Mouse (Mus musculus): ENCODE results near the gene Ninj2. TPM values are rescaled to one million over a fixed set of nuclear protein-coding genes. Genes with fewer than 3 reads are reported as not detected.
A peak's percentile ranks its signal among the peaks of the same experiment; 100 is the strongest.

Gene Ninj2
- total and polyA plus RNA-seq, 3 experiments = 0.08 TPM; not detected in 2

GRCm38 (mm10) chr6:120192211-120192870 lies 99.2 kb downstream of the Ninj2 start:
- H3K27ac ChIP-seq (ENCODE audit: control insufficient read depth, low read depth, low read length) = no peak overlapping the region
- H3K27me3 ChIP-seq (ENCODE audit: control insufficient read depth in 1 of 2, insufficient read depth in 2 of 2, low read length in 2 of 2) = no peaks in the 10 kb centered on the region

GRCm38 (mm10) chr6:120193174-120193573 lies 100.0 kb downstream of the Ninj2 start:
- H3K4me3 ChIP-seq (ENCODE audit: control insufficient read depth in 1 of 2, insufficient read depth in 1 of 2, low read depth in 2 of 2, low read length in 2 of 2) = peak overlapping the region; percentile 45 to 63
- H3K27me3 ChIP-seq (ENCODE audit: control insufficient read depth in 1 of 2, insufficient read depth in 2 of 2, low read length in 2 of 2) = no peaks in the 10 kb centered on the region
- peak; percentile 95 for DNase-seq (ENCODE audit: low read depth, low spot score)
- H3K4me1 ChIP-seq (ENCODE audit: control insufficient read depth in 1 of 2, insufficient read depth in 2 of 2, low read length in 2 of 2) = peaks cover 2 to 10% of the 10 kb centered on the region in 2 experiments; a peak in 3 of 4 replicates
- no peaks in the 10 kb centered on the region for H3K9me3 ChIP-seq (replicated peaks; ENCODE audit: insufficient read depth, low read length)
- peaks cover 0 to 4% of the 10 kb centered on the region in 2 experiments; a peak in 2 of 4 replicates for H3K36me3 ChIP-seq (ENCODE audit: control insufficient read depth in 1 of 2, insufficient read depth in 2 of 2, low read length in 2 of 2)
- H3K9ac ChIP-seq (ENCODE audit: control insufficient read depth, low read depth, low read length, poor library complexity, severe bottlenecking) = peak overlapping the region; percentile 57
- no peaks in the 10 kb centered on the region for H3K79me2 ChIP-seq (ENCODE audit: control insufficient read depth, insufficient read depth, low read length, poor library complexity)
- H3K27ac ChIP-seq (ENCODE audit: control insufficient read depth, low read depth, low read length) = no peak overlapping the region
- peak; percentile 99 for TF ChIP-seq SMC3 (IDR thresholded peaks at IDR 0.05; ENCODE audit: low read depth, low read length)
- TF ChIP-seq NELFE (IDR thresholded peaks at IDR 0.05; ENCODE audit: low read depth, low read length) = no peak
- no peak for TF ChIP-seq ZNF384 (IDR thresholded peaks at IDR 0.05; ENCODE audit: low read depth, low read length)
- 0 out of 2 replicates have a peak, but pooled peaks have one; percentile 33 for TF ChIP-seq ELF1 (IDR thresholded peaks at IDR 0.05; ENCODE audit: low read depth, low read length)
- TF ChIP-seq USF1 (IDR thresholded peaks at IDR 0.05; ENCODE audit: low read depth, low read length) = peak; percentile 75
- TF ChIP-seq CTCF (IDR thresholded peaks at IDR 0.05 in 2 of 3, conservative IDR thresholded peaks at IDR 0.05 in 1 of 3; ENCODE audit: control insufficient read depth in 1 of 3, insufficient read depth in 1 of 3, low read depth in 2 of 3, low read length in 3 of 3, poor library complexity in 1 of 3, severe bottlenecking in 1 of 3) = peak in 2 of 3 experiments; percentile 88 to 96
- TF ChIP-seq KAT2A (conservative IDR thresholded peaks at IDR 0.05; ENCODE audit: low read depth, low read length) = no peak
- no peak for TF ChIP-seq POLR2AphosphoS2 (IDR thresholded peaks at IDR 0.05; ENCODE audit: low read length)
- TF ChIP-seq SIN3A (IDR thresholded peaks at IDR 0.05; ENCODE audit: low read length) = peak; percentile 82
- no peak for TF ChIP-seq CHD2 (IDR thresholded peaks at IDR 0.05; ENCODE audit: low read length)
- peak; percentile 64 for TF ChIP-seq TBP (IDR thresholded peaks at IDR 0.05; ENCODE audit: low read depth, low read length)
- TF ChIP-seq GABPA (IDR thresholded peaks at IDR 0.05; ENCODE audit: low read depth, low read length) = no peak
- TF ChIP-seq USF2 (IDR thresholded peaks at IDR 0.05; ENCODE audit: borderline replicate concordance in 1 of 2, insufficient read depth in 1 of 2, low read depth in 1 of 2, low read length in 2 of 2) = no peak
- no peak for TF ChIP-seq POLR2AphosphoS5 (IDR thresholded peaks at IDR 0.05; ENCODE audit: borderline replicate concordance, low read depth, low read length)
- no peak for TF ChIP-seq ZMIZ1 (IDR thresholded peaks at IDR 0.05; ENCODE audit: low read depth, low read length)
- TF ChIP-seq ETS1 (IDR thresholded peaks at IDR 0.05; ENCODE audit: low read depth, low read length) = no peak
- peak; percentile 100 for TF ChIP-seq ZC3H11A (IDR thresholded peaks at IDR 0.05; ENCODE audit: low read depth, low read length)
- TF ChIP-seq MEF2A (IDR thresholded peaks at IDR 0.05; ENCODE audit: extremely low read depth, insufficient replicate concordance, low read depth, low read length, poor library complexity, severe bottlenecking) = no peak
- TF ChIP-seq NRF1 (IDR thresholded peaks at IDR 0.05; ENCODE audit: insufficient read depth, low read depth, low read length, poor library complexity, severe bottlenecking) = no peak
- TF ChIP-seq MAZ (IDR thresholded peaks at IDR 0.05; ENCODE audit: low read depth, low read length) = no peak
- TF ChIP-seq E2F4 (IDR thresholded peaks at IDR 0.05; ENCODE audit: borderline replicate concordance, low read depth, low read length) = no peak
- TF ChIP-seq MXI1 (IDR thresholded peaks at IDR 0.05; ENCODE audit: low read depth, low read length) = peak; percentile 66
- TF ChIP-seq MAFK (IDR thresholded peaks at IDR 0.05; ENCODE audit: borderline replicate concordance, low read depth, low read length) = no peak
- TF ChIP-seq EP300 (IDR thresholded peaks at IDR 0.05; ENCODE audit: low read depth in 1 of 2, low read length in 2 of 2) = no peak
- no peak for TF ChIP-seq BHLHE40 (IDR thresholded peaks at IDR 0.05; ENCODE audit: borderline replicate concordance, low read depth, low read length)
- peak; percentile 60 for TF ChIP-seq MYC (IDR thresholded peaks at IDR 0.05; ENCODE audit: low read depth, low read length)
- TF ChIP-seq HCFC1 (IDR thresholded peaks at IDR 0.05; ENCODE audit: low read depth, low read length) = 0 out of 2 replicates have a peak, but pooled peaks have one; percentile 14

More at GRCm38 (mm10) chr6:120192211-120192870, 99.2 kb downstream of the Ninj2 start:
- no peak for DNase-seq (ENCODE audit: low read depth, low spot score)
- Histone ChIP-seq H3K9me3 (replicated peaks; ENCODE audit: insufficient read depth, low read length) (no peaks in the 10 kb centered on the region), H3K9ac (ENCODE audit: control insufficient read depth, low read depth, low read length, poor library complexity, severe bottlenecking) (no peak overlapping the region), H3K4me1 (ENCODE audit: control insufficient read depth in 1 of 2, insufficient read depth in 2 of 2, low read length in 2 of 2) (peaks cover 2 to 11% of the 10 kb centered on the region in 2 experiments; a peak in 3 of 4 replicates), H3K4me3 (ENCODE audit: control insufficient read depth in 1 of 2, insufficient read depth in 1 of 2, low read depth in 2 of 2, low read length in 2 of 2) (no peak overlapping the region), H3K79me2 (ENCODE audit: control insufficient read depth, insufficient read depth, low read length, poor library complexity) (no peaks in the 10 kb centered on the region; the same call in 1 of the 2 replicates), H3K36me3 (ENCODE audit: control insufficient read depth in 1 of 2, insufficient read depth in 2 of 2, low read length in 2 of 2) (peaks cover 0 to 4% of the 10 kb centered on the region in 2 experiments; a peak in 2 of 4 replicates)
- TF ChIP-seq ZMIZ1 (IDR thresholded peaks at IDR 0.05; ENCODE audit: low read depth, low read length) = no peak
- no peak for TF ChIP-seq GATA1 (IDR thresholded peaks at IDR 0.05; ENCODE audit: low read depth, low read length)
- no peak for TF ChIP-seq MAX (IDR thresholded peaks at IDR 0.05; ENCODE audit: low read length)
- no peak for TF ChIP-seq ZC3H11A (IDR thresholded peaks at IDR 0.05; ENCODE audit: low read depth, low read length)
- no peak for TF ChIP-seq POLR2A (IDR thresholded peaks at IDR 0.05; ENCODE audit: control insufficient read depth in 1 of 2, insufficient read depth in 1 of 2, low read depth in 1 of 2, low read length in 2 of 2, poor library complexity in 1 of 2)
- TF ChIP-seq MEF2A (IDR thresholded peaks at IDR 0.05; ENCODE audit: extremely low read depth, insufficient replicate concordance, low read depth, low read length, poor library complexity, severe bottlenecking) = no peak

Measured in MEL (cell line).